Comparison of ENCODE assay signal across 22 mouse cellular contexts in genomic region chr13:26405757-26406156, GRCm38 (mm10).
A peak's percentile ranks its signal among the peaks of the same experiment; 100 is the strongest.
DNase-seq lines count a peak whose midpoint lies in the region; ATAC-seq and TF ChIP-seq lines count a peak whose summit lies in the region.
"Had no signal": no experiment of that assay in that cellular context is flagged by ENCODE, and none has a peak within 500 bp of the region (broad histone marks: within the 10 kb centered on the region; RNA-seq: fewer than 3 reads in every experiment).

No protein-coding gene starts in this region.

- intact Hi-C loops in left cerebral cortex, adult 2 months (cut with DNase I) = no loop called here

- peak; percentile 1 for DNase-seq in adrenal gland, adult 8-10 months
- no peak for DNase-seq in adrenal gland, adult 18-20 months (ENCODE audit: low spot score in 2 of 2)
- DNase-seq in 416B (ENCODE audit: low read depth) = peak; percentile 29
- DNase-seq in embryo, embryonic 9.5 days (ENCODE audit: extremely low spot score) = peak; percentile 10
- DNase-seq in kidney, postnatal 10 days = peak; percentile 10
- DNase-seq in lung, postnatal 14 days = no peak
- no peak for DNase-seq in left cerebral cortex, adult 2 months (ENCODE audit: extremely low spot score in 1 of 2, low spot score in 2 of 2)
- DNase-seq: adrenal gland, postnatal 10 days; cerebellum, adult 11 months; cerebellum, postnatal 10 days; liver, embryonic 13.5 days; lung, embryonic 14.5 days; spleen, adult 18-20 months; thymus, adult 18-20 months had no signal

- ATAC-seq in megakaryocyte progenitor cell, adult 5-6 weeks (replicated peaks; ENCODE audit: poor library complexity) = no peak
- ATAC-seq: forebrain, embryonic 13.5 days; midbrain, embryonic 15.5 days had no signal

- no peak for TF ChIP-seq CTCF in left cerebral cortex, adult 2 months (IDR thresholded peaks at IDR 0.05)

- H3K27ac ChIP-seq in left cerebral cortex, adult 2 months = no peak overlapping the region
- H3K27ac ChIP-seq: forebrain, embryonic 13.5 days; hindbrain, embryonic 12.5 days; limb, embryonic 13.5 days; liver, embryonic 13.5 days; macrophage; midbrain, embryonic 15.5 days; neural tube, embryonic 15.5 days had no signal

- no peak overlapping the region for H3K4me3 ChIP-seq in left cerebral cortex, adult 2 months
- H3K4me3 ChIP-seq: forebrain, embryonic 13.5 days; hindbrain, embryonic 12.5 days; limb, embryonic 13.5 days; liver, embryonic 13.5 days; midbrain, embryonic 15.5 days; myocyte; neural tube, embryonic 15.5 days had no signal

Comparison
In these comparisons a context has a peak if more than half of its experiments do, and no peak if none do; other contexts are left out.
1. DNase-seq: peak in adrenal gland, adult 8-10 months (single experiment), 416B (single experiment), embryo, embryonic 9.5 days (single experiment) and kidney, postnatal 10 days (single experiment); none in adrenal gland, adult 18-20 months (0 of 2), lung, postnatal 14 days (single experiment) and left cerebral cortex, adult 2 months (0 of 2).